Mouse (Mus musculus): ENCODE measurements around the gene Ssh2. TPM values are rescaled to one million over a fixed set of nuclear protein-coding genes. Genes with fewer than 3 reads are reported as not detected.
"Not testable (repeated sequence)": the region's sequence is repeated elsewhere in the genome, so short reads cannot be mapped to it uniquely, and the experiment has no call there.

Gene Ssh2
- polyA plus RNA-seq, 1 experiment, result 6.1 TPM

GRCm38 (mm10) chr11:77378622-77379021 is 162.5 kb downstream of the Ssh2 start:
- no peak for DNase-seq
- Histone ChIP-seq H3K4me3 (ENCODE audit: insufficient read depth, low read depth, low read length) (no peak overlapping the region), H3K36me3 (ENCODE audit: control insufficient read depth, insufficient read depth, low read length) (no peaks in the 10 kb centered on the region), H3K27me3 (replicated peaks; ENCODE audit: control insufficient read depth, insufficient read depth, low read length) (no peaks in the 10 kb centered on the region), H3K4me1 (ENCODE audit: control insufficient read depth, insufficient read depth, low read length) (no peaks in the 10 kb centered on the region), H3K27ac (ENCODE audit: insufficient read depth, low read depth, low read length) (no peak overlapping the region)
- TF ChIP-seq CTCF (conservative IDR thresholded peaks at IDR 0.05; ENCODE audit: insufficient read depth, insufficient read length, low read depth, low read length) (no peak), POLR2A (IDR thresholded peaks at IDR 0.05; ENCODE audit: low read depth, low read length) (no peak)
- WGBS, result 94% methylated on average over 2 of the region's 2 CpGs

- Histone ChIP-seq H3K4me3 (ENCODE audit: insufficient read depth, low read depth, low read length) (no peak overlapping the region), H3K36me3 (ENCODE audit: control insufficient read depth, insufficient read depth, low read length) (no peaks in the 10 kb centered on the region), H3K27me3 (replicated peaks; ENCODE audit: control insufficient read depth, insufficient read depth, low read length) (no peaks in the 10 kb centered on the region), H3K4me1 (ENCODE audit: control insufficient read depth, insufficient read depth, low read length) (peaks cover 5% of the 10 kb centered on the region), H3K27ac (ENCODE audit: insufficient read depth, low read depth, low read length) (no peak overlapping the region)
- 90% methylated on average over 3 of the region's 3 CpGs for WGBS
- no peak for DNase-seq
- TF ChIP-seq CTCF (conservative IDR thresholded peaks at IDR 0.05; ENCODE audit: insufficient read depth, insufficient read length, low read depth, low read length), result no peak
- TF ChIP-seq POLR2A (IDR thresholded peaks at IDR 0.05; ENCODE audit: low read depth, low read length), result no peak
Measured at GRCm38 (mm10) chr11:77381174-77381573, 165.1 kb downstream of the Ssh2 start.

GRCm38 (mm10) chr11:77384151-77384550 is 168.1 kb downstream of the Ssh2 start:
- TF ChIP-seq CTCF (conservative IDR thresholded peaks at IDR 0.05; ENCODE audit: insufficient read depth, insufficient read length, low read depth, low read length) (no peak), POLR2A (IDR thresholded peaks at IDR 0.05; ENCODE audit: low read depth, low read length) (no peak)
- no peaks in the 10 kb centered on the region for H3K36me3 ChIP-seq (ENCODE audit: control insufficient read depth, insufficient read depth, low read length)
- H3K27me3 ChIP-seq (replicated peaks; ENCODE audit: control insufficient read depth, insufficient read depth, low read length), result no peaks in the 10 kb centered on the region
- WGBS, result 54% methylated on average over 3 of the region's 3 CpGs
- DNase-seq, result no peak
- peaks cover 5% of the 10 kb centered on the region for H3K4me1 ChIP-seq (ENCODE audit: control insufficient read depth, insufficient read depth, low read length)
- no peak overlapping the region for H3K27ac ChIP-seq (ENCODE audit: insufficient read depth, low read depth, low read length)
- no peak overlapping the region for H3K4me3 ChIP-seq (ENCODE audit: insufficient read depth, low read depth, low read length)

- TF ChIP-seq POLR2A (IDR thresholded peaks at IDR 0.05; ENCODE audit: low read depth, low read length), result no peak
- TF ChIP-seq CTCF (conservative IDR thresholded peaks at IDR 0.05; ENCODE audit: insufficient read depth, insufficient read length, low read depth, low read length), result no peak
- peak overlapping the region; percentile 44; the same call in 1 of the 2 replicates for H3K27ac ChIP-seq (ENCODE audit: insufficient read depth, low read depth, low read length)
- H3K36me3 ChIP-seq (ENCODE audit: control insufficient read depth, insufficient read depth, low read length), result no peaks in the 10 kb centered on the region
- peak; percentile 63 for DNase-seq
- peaks cover 5% of the 10 kb centered on the region for H3K4me1 ChIP-seq (ENCODE audit: control insufficient read depth, insufficient read depth, low read length)
- WGBS, result 47% methylated on average over 3 of the region's 3 CpGs
- no peaks in the 10 kb centered on the region for H3K27me3 ChIP-seq (replicated peaks; ENCODE audit: control insufficient read depth, insufficient read depth, low read length)
- no peak overlapping the region for H3K4me3 ChIP-seq (ENCODE audit: insufficient read depth, low read depth, low read length)
Measured at GRCm38 (mm10) chr11:77385706-77386690, 169.9 kb downstream of the Ssh2 start.

GRCm38 (mm10) chr11:77388197-77388596 is 172.1 kb downstream of the Ssh2 start:
- not testable (repeated sequence) for H3K4me1 ChIP-seq (ENCODE audit: control insufficient read depth, insufficient read depth, low read length); H3K27me3 ChIP-seq (replicated peaks; ENCODE audit: control insufficient read depth, insufficient read depth, low read length); H3K27ac ChIP-seq (ENCODE audit: insufficient read depth, low read depth, low read length); H3K4me3 ChIP-seq (ENCODE audit: insufficient read depth, low read depth, low read length); H3K36me3 ChIP-seq (ENCODE audit: control insufficient read depth, insufficient read depth, low read length); DNase-seq
- 91% methylated on average over 3 of the region's 3 CpGs for WGBS

DNA sequence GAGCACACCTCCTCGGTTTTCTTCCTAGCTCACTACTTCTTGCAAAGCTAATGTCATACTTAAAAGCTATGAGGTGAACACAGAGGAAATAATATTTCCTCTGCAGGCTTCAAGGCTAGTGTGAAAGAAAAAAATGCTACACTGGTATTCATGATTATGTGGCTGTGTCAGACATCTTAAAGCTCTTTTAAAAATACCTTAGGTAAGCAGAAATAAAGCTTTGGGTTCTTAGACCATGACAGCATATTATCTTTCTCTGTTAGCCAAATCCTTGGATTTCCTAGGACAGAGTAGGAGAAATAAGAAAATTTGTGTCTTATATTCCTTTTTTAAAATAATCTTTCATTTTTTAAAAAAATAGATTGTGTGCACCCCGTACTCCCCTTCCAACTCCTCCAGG is 179.5 kb downstream of the Ssh2 start:
- Histone ChIP-seq H3K4me3 (ENCODE audit: insufficient read depth, low read depth, low read length) (no peak overlapping the region), H3K4me1 (ENCODE audit: control insufficient read depth, insufficient read depth, low read length) (no peaks in the 10 kb centered on the region), H3K27ac (ENCODE audit: insufficient read depth, low read depth, low read length) (no peak overlapping the region), H3K27me3 (replicated peaks; ENCODE audit: control insufficient read depth, insufficient read depth, low read length) (no peaks in the 10 kb centered on the region), H3K36me3 (ENCODE audit: control insufficient read depth, insufficient read depth, low read length) (peaks cover 2% of the 10 kb centered on the region)
- no peak for TF ChIP-seq CTCF (conservative IDR thresholded peaks at IDR 0.05; ENCODE audit: insufficient read depth, insufficient read length, low read depth, low read length)
- no peak for TF ChIP-seq POLR2A (IDR thresholded peaks at IDR 0.05; ENCODE audit: low read depth, low read length)
- 85% methylated on average over 2 of the region's 2 CpGs for WGBS
- no peak for DNase-seq

DNA sequence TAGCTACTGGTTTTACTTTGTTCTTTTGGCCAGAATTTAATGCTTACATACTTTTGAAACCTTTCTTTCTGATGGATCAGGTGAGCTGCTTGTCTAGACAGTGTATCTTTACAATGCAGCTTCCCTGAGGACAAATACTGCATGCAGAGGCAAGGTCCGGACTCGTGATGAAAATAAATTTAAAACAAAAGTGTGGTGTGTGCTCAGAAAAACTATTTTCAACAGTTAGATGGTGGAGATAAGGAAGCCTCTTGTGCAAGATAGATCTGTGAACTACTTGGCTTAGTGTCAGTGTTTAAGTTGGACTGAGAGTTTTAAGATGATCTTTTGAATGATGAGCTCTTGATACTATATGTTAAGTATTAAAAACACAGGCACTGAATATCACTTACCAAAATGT is 186.4 kb downstream of the Ssh2 start:
- Histone ChIP-seq H3K36me3 (ENCODE audit: control insufficient read depth, insufficient read depth, low read length) (peaks cover 2% of the 10 kb centered on the region), H3K4me3 (ENCODE audit: insufficient read depth, low read depth, low read length) (no peak overlapping the region), H3K4me1 (ENCODE audit: control insufficient read depth, insufficient read depth, low read length) (no peaks in the 10 kb centered on the region), H3K27me3 (replicated peaks; ENCODE audit: control insufficient read depth, insufficient read depth, low read length) (no peaks in the 10 kb centered on the region), H3K27ac (ENCODE audit: insufficient read depth, low read depth, low read length) (no peak overlapping the region)
- no peak for TF ChIP-seq CTCF (conservative IDR thresholded peaks at IDR 0.05; ENCODE audit: insufficient read depth, insufficient read length, low read depth, low read length)
- no peak for DNase-seq
- 68% methylated on average over 2 of the region's 2 CpGs for WGBS

All from kidney, adult 2 months (tissue).